Mouse (Mus musculus) cerebellum, adult 18-20 months (tissue): ENCODE results near the gene Capns1.
A peak's percentile ranks its signal among the peaks of the same experiment; 100 is the strongest.
"Not testable (repeated sequence)": the region's sequence is repeated elsewhere in the genome, so short reads cannot be mapped to it uniquely, and the experiment has no call there.

Experiments
- DNase-seq, 2 experiments: peaks; one replicate each; pipeline ENCODE4 v3.0.0; 2021

Gene Capns1

DNA sequence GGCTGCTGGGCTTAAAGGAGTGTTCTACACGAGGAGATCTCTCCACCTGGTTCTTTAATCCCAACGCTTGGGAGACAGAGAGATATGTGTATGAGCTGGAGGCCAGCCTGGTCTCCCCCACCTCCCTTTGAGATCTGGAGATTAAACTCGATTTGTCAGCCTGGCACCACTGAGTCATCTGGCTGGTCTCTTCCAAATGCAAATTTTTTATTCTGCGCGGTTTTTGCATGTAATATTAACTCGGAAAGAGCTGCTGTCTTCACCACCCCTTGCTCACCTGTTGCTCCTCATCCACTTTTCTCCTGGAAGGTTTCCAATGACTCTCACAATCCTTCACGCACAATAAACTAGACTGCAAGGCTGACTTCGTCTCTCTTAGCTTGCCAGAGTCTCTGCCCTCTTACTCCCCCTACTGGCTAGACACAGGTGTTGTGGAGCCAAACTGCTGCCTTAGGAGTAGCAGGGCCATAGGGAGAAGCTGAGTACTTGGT is at the start of gene Capns1:
Capns1 (minus strand) TSS at position 331 of the 491 bp plus-strand sequence.
- peak; percentile 65 to 75 for DNase-seq

DNA sequence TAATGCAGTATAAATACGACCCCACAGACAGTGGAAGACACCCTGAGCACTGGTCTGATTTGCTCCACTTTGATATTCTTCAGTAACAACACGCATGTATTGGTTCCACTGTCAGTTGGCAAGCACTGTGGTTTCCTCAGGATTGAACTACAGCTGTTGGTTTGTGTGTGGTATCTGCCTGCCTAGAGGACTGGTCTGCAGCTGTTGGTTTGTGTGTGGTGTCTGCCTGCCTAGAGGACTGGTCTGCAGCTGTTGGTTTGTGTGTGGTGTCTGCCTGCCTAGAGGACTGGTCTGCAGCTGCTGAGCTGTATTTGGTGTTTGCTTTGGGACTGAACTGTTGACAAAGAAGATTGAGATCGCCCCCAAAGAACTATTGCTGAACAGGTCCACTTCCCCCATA is 38.8 kb upstream of the Capns1 start:
- not testable (repeated sequence) for DNase-seq

DNA sequence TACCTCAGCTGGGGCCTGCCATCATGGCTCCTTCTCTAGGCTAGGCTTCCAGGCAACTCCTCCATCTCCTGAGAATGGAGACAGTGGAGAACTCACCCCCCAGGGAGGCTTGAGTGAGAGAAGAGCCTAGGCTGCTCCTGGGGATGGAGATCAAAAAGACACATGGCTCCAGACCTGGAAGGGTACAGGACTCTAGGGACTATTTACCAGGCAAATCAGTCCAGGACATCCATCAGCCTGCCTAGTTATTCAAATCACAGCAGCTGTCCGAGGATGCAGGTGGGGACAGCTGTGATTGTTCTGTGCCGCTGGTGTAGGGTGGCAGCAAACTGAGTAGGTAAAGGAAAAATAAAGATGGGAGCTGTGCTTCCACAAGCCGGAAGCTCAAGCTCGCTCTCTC is 37.0 kb upstream of the Capns1 start, which contains the start of gene Ovol3:
Ovol3 (minus strand) TSS at position 101 of the 400 bp plus-strand sequence.
- DNase-seq: no peak

DNA sequence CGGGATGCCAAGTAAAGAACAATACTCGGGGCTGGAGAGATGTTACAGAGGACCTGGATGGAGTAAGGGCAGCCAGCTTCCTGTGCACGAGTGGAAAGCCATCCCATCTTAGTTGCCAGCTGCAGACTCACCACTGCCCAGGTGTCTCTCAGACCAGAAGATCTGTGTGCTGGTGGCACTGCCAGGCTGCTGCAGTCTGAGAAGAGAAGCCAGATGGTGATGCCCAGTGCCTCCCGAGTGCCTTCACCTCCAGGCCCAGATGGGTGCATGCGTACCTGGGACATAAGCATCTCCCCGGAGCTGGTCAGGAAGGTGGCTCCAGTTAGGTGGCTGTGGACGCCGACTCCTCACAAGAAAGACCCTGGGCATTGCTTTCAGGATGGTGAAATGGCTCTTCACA is 36.5 kb upstream of the Capns1 start:
- no peak for DNase-seq

DNA sequence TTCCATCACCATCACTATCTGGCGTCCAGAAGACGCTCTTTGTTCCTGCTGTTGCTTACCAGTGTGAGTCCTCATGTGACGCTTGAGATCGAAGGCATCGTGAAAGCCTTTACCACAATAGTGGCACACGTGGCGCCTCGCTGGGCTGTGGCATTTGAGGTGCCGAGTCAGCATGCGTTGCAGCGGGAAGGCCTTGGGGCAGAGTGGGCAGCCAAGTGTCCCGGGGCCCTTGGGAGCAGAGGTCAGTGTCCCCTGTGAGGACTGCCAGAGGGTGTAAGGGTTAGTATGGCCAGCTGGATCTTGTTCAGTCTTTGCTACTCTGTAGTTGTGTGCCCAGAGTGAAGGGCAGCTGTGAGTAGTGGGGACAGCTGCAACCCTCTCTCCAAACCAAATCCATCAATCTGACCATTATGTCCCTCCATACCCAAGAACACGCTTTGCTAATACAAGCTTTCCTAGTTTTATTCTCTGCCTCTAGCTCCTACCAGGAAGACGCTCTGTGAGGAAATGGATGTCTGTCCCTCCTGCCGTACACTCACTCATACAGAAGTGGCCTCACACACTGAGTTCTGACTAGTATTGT is 35.8 kb upstream of the Capns1 start:
- no peak for DNase-seq

DNA sequence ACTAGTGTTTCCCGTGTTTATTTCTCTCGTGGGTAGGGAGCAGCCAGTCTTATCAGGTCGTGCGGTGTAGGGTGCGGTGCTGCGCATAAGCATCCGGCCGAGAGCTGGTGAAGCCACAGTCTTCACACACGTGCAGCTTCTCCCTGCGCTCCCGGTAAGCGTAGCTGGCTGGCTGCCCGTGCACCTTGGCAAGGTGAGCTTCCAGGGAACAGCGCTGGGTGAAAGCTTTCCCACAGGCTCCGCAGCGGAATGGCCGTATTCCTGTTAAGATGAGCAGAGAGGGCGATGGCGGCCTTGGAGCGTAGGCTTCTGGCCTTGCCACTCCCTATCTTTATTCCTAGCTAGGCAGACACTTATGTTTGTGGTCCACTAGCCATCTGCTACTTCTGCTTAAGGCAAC is 34.8 kb upstream of the Capns1 start:
- DNase-seq: peak; percentile 43 to 51

DNA sequence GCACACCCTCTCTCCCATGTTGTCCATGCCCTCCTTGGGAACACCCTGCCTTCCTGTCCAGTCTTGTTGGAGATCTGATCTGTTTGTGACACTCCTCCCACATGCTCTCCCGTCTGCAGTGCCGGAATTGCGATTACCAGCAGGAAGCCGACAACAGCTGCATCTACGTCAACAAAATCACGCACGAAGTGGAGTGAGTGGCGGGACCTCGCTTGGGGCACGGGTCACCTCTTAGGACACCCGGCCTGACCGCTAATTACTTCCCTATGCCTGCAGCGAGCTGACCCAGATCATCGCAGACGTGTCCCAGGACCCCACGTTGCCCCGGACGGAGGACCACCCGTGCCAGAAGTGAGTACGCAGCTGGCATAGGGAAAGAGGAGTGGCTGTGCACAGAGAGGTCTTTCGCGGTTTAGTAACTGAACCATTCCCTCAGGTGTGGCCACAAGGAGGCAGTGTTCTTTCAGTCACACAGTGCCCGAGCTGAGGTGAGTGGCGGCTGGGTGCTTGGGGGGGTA is 34.1 kb upstream of the Capns1 start:
- peak; percentile 66 to 69 for DNase-seq

DNA sequence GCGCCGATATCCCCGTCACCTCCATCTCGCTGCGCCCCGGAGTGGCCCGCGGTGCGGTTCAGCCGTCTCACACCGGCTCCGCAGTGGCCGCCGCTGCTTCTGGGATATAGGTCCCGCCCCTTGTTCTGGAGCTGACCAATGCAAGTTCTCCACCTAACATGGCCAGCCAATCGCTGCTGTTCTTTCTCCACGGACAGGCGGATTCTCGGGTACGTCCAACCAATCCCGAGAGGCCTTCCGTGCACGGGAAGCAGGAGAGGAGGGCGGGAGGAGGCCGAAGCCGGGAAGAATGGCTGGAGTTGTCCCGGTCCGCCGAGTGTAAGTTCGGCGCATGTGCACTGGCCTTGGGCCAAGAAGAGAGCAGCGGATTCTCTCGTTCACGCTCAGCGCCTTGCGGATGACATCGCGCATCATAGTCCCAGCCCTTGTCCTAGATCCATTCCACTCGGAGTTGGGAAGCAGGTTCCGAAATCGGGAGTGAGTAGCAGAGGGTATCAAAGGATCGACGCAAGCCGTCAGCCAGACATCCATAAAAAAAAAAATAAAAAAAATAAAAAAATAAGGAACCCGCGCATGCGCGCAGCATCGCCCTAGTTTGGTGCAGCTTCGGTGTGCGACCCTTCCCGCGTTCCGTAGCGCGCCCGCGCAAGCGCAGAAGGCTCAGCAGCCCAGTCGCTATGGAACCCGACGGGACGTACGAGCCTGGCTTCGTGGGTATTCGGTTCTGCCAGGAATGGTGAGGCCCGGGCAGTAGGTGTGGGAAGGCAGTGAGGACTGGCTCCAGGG is 33.3 kb upstream of the Capns1 start, which contains the start of the genes Polr2i and Tbcb:
Polr2i (plus strand) TSS at position 280 of the 786 bp plus-strand sequence.
Tbcb (minus strand) TSS at position 604 of the 786 bp plus-strand sequence.
- DNase-seq: peak; percentile 98 to 99

DNA sequence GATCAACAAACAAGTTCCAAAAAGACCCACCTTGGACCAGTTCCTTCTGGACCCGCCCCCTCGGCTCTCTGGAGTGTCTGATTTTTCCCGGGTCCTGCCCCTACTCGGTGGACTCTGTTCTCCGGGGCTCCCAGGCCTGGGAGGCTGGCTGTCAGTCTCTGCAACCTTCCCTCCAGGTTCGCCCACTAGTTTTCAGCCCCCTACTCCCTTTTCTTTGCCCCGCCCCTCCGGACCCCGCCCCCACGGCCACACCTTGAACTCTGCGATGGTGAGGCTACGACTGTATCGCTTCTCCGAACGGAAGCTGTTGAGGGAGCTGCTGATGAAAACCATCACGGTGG is 32.7 kb upstream of the Capns1 start:
- no peak for DNase-seq

DNA sequence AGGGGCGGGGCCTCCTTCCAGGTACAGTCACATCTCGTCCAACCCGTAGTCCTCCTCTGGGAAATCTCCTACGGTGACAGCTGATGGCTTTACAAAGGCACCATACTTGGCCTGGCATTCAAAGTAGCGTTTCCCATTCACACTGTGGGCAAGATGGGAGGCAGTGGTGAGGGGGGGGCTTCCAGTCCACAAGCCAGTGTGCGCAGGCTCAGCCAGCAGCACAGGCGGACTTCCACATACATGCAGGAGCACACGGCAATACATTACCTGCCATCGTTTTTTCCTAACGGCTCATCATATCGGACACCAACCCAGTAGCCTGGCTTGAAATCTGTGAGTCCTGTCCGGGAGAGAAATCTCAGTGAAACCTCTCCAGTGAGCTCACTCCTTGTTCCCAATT is 25.6 kb upstream of the Capns1 start:
- DNase-seq: no peak

DNA sequence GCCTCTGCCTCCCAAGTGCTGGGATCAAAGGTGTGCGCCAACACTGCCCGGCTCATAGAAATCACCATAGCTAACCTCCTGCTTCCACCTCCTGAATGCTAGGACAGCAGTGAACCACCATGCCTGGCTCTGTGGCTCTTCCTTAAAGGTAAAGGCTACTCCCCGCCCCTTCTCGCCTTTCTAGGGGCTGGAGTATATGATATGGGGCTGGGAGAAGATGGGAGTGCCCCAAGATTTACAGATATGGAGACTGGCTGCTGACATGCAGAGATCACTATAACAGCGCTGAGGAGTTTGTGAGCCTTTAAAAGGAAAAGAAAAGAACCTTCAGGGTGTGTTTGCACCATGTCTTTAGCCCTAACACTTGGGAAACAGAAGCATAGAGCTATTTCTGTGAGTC is 23.6 kb upstream of the Capns1 start:
- DNase-seq: no peak

DNA sequence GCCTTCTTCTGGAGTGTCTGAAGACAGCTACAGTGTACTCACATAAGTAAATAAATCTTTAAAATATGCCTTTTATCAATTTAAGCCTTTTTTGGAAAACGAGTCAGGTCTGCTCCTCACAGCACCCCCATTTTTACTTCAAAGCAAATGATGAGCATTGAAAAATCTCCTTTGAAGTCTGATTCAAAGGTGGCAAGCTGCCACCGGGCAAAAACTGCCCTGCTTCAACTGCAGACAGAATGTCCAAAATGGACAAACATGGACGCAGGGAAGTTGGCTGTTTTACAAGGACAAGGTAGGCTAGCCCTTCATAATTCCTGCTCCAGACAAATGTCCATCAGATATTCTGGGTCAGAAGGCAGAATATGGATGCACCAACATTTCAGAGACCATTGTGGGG is 22.8 kb upstream of the Capns1 start:
- DNase-seq: no peak

DNA sequence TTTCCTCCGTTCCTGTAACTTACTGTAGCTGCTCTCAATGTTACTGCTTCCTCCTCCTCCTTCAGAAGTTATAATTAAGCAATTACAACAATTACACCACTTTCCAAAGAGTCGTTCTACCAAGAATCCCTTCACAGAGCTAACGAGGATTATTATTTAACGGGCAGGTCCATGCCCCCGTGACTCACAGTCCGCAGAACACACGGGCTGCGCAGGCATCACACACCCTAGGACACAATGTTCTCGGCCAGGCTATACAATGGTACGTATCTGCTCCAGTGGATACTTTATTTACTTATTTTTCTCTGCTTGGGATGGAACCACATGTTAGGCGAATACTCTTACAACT is 21.4 kb upstream of the Capns1 start:
- no peak for DNase-seq

DNA sequence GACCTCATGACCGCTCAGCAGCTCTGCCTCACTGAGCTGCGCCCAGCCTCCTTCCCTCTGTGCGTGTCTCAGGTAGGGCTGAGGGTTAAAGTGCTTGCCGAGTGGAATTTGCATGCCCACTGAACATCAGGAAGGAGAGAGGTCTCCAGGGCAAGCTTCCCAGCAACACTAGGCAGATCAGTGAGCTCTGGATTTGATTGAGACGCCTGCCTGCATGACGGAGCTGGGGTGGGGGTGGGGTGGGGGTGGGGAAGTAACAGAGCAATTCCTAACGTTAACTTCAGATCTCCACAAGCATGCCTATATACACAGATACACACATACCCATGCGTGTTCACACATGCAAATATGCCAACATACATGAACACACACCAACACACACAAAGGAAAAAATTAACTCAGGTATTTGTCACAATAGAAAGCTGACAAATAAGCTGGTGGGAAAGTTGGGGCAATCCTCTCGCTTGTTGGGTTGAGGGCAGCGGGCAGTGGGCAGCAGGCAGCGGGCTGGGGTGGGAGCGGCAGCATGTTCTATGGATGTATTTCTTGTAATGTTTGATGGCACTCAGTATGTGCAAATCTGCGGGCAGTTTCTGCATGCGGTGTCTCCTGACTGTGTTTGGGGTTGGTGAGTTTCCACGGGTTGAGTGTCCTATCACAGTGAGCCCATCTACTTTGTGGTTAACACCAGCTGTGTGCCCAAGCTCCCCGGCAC is 20.8 kb upstream of the Capns1 start:
- peak; percentile 56 to 65 for DNase-seq

DNA sequence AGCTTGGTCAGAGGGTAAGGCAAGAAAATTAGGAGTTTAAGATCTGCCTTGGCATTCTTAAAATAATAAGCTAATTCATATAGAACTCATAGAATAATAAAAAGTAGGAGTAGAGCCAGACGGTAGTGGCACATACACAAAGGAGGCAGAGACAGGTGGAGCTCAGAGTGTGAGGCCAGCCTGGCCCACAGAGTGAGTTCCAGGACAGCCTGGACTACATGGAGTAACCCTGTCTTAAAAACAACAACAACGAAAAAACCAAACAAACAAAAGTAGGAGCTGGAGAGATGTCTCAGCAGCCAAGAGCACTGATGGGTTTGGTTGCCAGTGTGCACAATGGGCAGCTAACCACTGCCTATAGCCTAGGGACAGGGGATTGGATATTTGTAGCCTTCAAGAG is 18.7 kb upstream of the Capns1 start:
- no peak for DNase-seq

DNA sequence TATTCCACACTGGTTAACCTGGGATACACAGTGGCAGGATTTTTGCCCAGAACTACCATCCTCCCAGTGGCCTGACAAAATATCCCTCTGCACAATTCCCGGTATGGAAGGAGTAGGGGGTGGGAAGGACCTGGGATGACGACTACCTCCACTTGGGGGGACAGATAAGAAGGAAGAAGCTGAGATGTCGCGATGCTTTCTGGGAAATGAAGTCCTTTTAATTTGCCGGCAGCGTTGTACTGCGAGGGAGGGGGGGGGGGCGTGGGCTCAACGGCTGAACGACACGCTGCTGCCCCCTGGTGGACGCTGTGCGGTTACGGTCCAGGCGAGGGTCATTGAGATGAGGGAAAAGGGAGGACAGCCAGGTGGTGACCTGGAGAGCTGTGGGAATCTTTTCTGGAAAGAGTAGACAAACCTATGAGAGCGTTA is 18.1 kb upstream of the Capns1 start:
- peak; percentile 87 to 90 for DNase-seq

DNA sequence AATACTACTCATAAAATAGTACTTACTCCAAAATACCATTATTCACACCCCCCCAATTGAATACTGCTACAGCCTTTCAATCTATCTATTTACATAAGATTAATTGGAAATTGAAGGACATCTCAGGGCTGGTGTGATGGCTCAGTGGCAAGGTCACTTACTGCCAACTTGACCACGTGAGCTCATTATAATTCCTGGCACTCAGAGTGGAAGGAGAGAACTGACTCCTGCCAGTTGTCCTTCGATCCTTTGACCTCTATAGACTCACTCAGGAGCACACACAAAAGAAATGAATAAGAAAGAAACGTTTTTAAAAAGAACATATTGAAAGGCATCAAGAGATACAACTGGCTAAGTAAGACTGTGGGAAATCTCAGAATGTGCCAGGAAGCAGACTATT is 17.3 kb upstream of the Capns1 start:
- no peak for DNase-seq

DNA sequence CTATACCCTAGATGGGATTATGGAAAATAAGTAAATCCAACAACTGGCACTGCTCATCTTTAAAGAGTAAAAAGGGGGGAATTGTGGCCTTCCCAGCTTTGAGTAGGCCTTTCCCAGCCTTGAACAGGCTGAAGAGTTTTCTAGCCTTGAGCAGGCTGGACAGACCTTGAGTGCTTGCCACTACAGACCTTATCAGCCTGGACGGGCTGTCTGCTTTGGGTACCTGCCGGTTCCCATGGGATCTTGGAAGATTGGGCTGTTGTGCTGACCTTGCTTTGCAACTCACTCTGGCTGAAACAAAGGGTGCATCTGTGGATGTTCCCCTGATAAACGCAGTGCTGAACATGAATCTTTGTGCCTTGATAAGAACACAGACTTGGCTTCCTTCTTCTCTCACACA is 15.3 kb upstream of the Capns1 start:
- no peak for DNase-seq

DNA sequence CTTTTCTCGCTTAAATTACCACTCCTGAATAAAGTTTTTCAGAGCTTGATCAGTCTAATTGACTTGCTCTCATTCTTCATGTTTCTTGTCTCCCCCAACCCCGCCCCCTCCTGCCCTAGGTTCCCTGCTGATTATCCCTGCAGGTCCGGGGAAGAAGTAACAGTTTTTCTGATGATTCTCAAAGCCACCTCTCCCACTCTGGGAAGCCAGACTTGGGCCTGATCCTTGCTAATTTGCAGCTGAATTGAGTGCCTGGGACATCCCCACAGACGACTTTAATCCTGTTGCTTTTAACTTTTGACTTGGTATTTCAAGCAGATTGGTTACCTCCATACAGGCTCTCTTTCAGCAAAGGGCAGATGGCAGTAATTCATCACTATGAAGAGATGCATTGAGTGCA is 12.4 kb upstream of the Capns1 start:
- no peak for DNase-seq

DNA sequence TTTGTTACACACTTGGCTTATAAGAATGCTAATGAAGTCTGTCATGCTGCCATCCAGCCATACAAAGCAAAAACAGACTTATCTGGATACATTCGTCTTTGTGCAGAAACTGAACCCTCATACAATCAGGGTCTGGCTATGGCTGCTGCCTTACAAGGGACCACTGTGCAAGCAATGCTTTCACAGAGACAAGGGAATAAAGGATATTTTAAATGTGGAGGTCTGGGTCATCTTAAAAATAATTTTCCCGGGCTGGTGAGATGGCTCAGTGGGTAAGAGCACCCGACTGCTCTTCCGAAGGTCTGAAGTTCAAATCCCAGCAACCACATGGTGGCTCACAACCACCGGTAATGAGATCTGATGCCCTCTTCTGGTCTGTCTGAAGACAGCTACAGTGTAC is 7.8 kb upstream of the Capns1 start:
- DNase-seq: not testable (repeated sequence)

DNA sequence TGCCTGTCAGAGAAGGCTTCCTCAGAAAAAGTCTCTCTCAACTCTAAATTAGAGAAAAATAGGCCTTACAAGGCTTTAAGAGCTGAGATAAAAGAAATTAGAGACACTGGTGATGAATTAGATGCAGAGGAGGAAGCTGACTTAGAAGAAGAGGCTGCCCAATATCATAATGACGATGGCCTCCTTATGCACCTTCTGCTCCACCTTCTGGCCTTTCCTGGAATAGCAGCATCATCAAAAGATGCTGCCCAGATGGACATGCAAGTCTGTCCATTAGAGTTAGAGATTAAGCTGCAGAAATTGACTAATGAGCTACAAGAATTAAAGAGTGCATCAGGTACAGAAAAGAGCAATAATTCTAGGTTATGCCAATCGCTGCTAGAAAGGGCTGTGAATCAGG is 6.8 kb upstream of the Capns1 start:
- peak; percentile 86 for DNase-seq

DNA sequence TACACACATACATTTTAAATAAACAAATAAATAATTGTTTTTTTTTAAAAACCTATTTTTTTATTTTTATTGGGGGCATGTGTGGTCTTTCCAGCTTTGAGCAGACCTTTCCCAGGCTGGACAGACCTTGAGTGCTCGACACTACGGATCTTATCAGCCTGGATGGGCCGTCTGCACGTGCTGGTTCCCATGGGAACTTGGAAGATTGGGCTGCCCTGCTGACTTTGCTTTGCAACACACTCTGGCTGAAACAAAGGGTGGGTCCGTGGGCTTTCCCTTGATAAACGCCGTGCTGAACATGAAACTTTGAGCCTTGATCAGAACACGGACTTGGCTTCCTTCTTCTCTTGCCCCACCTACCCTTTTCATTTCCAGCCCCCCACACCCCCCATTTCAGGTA is 5.8 kb upstream of the Capns1 start:
- DNase-seq: no peak

DNA sequence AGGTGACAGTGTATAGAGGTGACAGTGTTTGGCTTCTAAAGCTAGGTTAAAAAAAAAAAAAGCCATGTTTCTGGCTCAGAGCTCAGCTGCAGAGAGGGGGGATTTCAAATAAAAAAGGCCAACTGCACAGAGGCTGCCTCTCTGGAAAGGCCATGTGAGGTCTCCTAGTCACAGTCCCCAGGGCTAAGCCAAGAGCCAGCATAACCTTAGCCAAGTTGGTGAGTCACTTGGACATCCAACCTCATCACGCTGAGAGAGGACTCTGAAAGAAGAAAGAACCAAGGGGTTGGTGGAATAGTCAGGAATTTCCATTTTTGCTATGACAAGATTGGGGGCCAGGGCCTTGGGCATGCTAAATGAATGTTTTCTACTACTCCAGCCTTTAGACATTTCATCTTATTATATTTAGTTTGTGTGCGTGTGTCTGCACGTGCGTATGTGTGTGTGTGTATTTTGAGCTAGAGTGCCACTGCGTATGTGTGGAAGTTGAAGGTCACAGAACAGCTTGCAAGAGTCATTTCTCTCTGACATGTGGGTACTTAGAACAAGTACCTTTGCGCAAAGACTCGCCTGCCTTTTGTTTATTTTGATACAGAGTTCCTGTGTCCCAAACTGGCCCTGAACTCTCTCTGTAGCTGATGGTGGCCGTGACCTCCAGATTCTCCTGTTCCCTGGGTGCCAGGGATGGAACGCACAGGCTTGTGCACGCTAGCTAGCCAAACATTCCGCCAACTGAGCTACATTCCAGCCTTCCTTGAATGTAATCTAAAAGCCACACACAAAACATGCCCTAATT is 4.5 kb upstream of the Capns1 start:
- peak; percentile 57 to 74 for DNase-seq
